In the genomic region with DNA sequence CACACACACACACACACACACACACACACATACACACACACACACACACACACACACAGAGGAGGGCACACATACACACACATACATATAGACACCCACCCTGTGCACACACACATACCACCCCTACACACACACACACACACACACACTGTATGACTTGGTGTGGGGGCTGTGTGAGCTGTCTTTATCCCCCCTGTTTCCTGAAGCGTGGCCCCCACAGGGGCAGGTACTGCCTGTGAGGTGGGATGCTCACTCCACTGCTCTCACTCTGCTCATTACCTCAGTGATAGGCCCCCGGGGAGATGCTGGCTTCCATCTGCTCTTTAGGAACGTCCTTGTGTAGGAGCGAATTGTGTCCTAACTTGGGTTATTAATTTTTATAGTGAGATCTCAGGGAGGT, we compare ENCODE assay signal across 24 mouse cellular contexts.
A peak's percentile ranks its signal among the peaks of the same experiment; 100 is the strongest.
DNase-seq lines count a peak whose midpoint lies in the region; ATAC-seq and TF ChIP-seq lines count a peak whose summit lies in the region.
"Had no signal": no experiment of that assay in that cellular context is flagged by ENCODE, and none has a peak within 500 bp of the region (broad histone marks: within the 10 kb centered on the region; RNA-seq: fewer than 3 reads in every experiment).

No protein-coding gene starts in this region.

- H3K4me3 ChIP-seq in hindbrain, postnatal 0 days (ENCODE audit: low read length) = no peak overlapping the region
- H3K4me3 ChIP-seq in hindbrain, embryonic 12.5 days = no peak overlapping the region
- H3K4me3 ChIP-seq in neural tube, embryonic 12.5 days = no peak overlapping the region
- H3K4me3 ChIP-seq in neural tube, embryonic 13.5 days = no peak overlapping the region
- H3K4me3 ChIP-seq: erythroblast, embryonic 14.5 days; forebrain, embryonic 13.5 days; heart, embryonic 12.5 days; heart, embryonic 15.5 days; hindbrain, embryonic 10.5 days had no signal

- H3K9me3 ChIP-seq in hindbrain, postnatal 0 days (ENCODE audit: low read length) = no peaks in the 10 kb centered on the region
- no peaks in the 10 kb centered on the region for H3K9me3 ChIP-seq in hindbrain, embryonic 12.5 days (replicated peaks)
- no peaks in the 10 kb centered on the region for H3K9me3 ChIP-seq in neural tube, embryonic 12.5 days
- H3K9me3 ChIP-seq in neural tube, embryonic 13.5 days = no peaks in the 10 kb centered on the region
- H3K9me3 ChIP-seq: forebrain, embryonic 13.5 days; heart, embryonic 12.5 days; heart, embryonic 15.5 days; hindbrain, embryonic 10.5 days had no signal

- TF ChIP-seq CTCF in hindbrain, postnatal 0 days (IDR thresholded peaks at IDR 0.05; ENCODE audit: low read depth) = no peak

- no peak overlapping the region for H3K4me2 ChIP-seq in hindbrain, postnatal 0 days (ENCODE audit: low read depth, low read length)
- H3K4me2 ChIP-seq in hindbrain, embryonic 12.5 days (replicated peaks) = no peak overlapping the region
- H3K4me2 ChIP-seq in neural tube, embryonic 12.5 days (replicated peaks) = no peak overlapping the region
- no peak overlapping the region for H3K4me2 ChIP-seq in neural tube, embryonic 13.5 days
- H3K4me2 ChIP-seq: forebrain, embryonic 13.5 days; heart, embryonic 12.5 days; heart, embryonic 15.5 days; hindbrain, embryonic 14.5 days had no signal

- no peak for DNase-seq in hindbrain, postnatal 0 days (ENCODE audit: low spot score)
- DNase-seq in neural tube, embryonic 10.5 days (ENCODE audit: extremely low spot score, low spot score) = no peak
- DNase-seq in cerebellum, adult 9-10 months = no peak
- DNase-seq in ovary, postnatal 10 days (ENCODE audit: low spot score) = no peak
- DNase-seq: adrenal gland, adult 2 months; adrenal gland, postnatal 14 days; cerebellum, adult 11 months; cerebellum, adult 2 months; cerebellum, postnatal 36 days; embryo, embryonic 11 days; gastrocnemius, postnatal 10 days; gastrocnemius, postnatal 36 days; heart, postnatal 10 days; heart, postnatal 36 days had no signal

- no peak overlapping the region for H3K27ac ChIP-seq in hindbrain, postnatal 0 days
- H3K27ac ChIP-seq in hindbrain, embryonic 12.5 days = no peak overlapping the region
- no peak overlapping the region for H3K27ac ChIP-seq in neural tube, embryonic 12.5 days
- 0 out of 2 replicates have a peak overlapping the region, but pooled peaks have one; percentile 38 for H3K27ac ChIP-seq in neural tube, embryonic 13.5 days (replicated peaks)
- H3K27ac ChIP-seq: forebrain, embryonic 13.5 days; heart, embryonic 15.5 days; hindbrain, embryonic 10.5 days; hindbrain, embryonic 14.5 days had no signal

- 69% methylated on average over 4 of the region's 4 CpGs for WGBS in hindbrain, postnatal 0 days
- 70% methylated on average over 4 of the region's 4 CpGs for WGBS in hindbrain, embryonic 12.5 days
- WGBS in neural tube, embryonic 12.5 days = 66% methylated on average over 4 of the region's 4 CpGs
- 53% methylated on average over 4 of the region's 4 CpGs for WGBS in neural tube, embryonic 13.5 days

- no peak overlapping the region for H3K9ac ChIP-seq in hindbrain, postnatal 0 days (replicated peaks; ENCODE audit: low read length)
- no peak overlapping the region for H3K9ac ChIP-seq in hindbrain, embryonic 12.5 days
- no peak overlapping the region for H3K9ac ChIP-seq in neural tube, embryonic 12.5 days
- H3K9ac ChIP-seq in neural tube, embryonic 13.5 days = no peak overlapping the region
- H3K9ac ChIP-seq: forebrain, embryonic 13.5 days; heart, embryonic 12.5 days; heart, embryonic 15.5 days; hindbrain, embryonic 14.5 days had no signal

- ATAC-seq in hindbrain, postnatal 0 days = peak; percentile 32; the same call in 1 of the 2 replicates
- no peak for ATAC-seq in hindbrain, embryonic 12.5 days (ENCODE audit: low FRiP score)
- ATAC-seq in neural tube, embryonic 12.5 days (ENCODE audit: low FRiP score, low read depth) = peak; percentile 50; the same call in 1 of the 2 replicates
- peak; percentile 79 for ATAC-seq in neural tube, embryonic 13.5 days (ENCODE audit: low read depth)
- ATAC-seq: forebrain, embryonic 13.5 days; forebrain, embryonic 16.5 days had no signal

- no peaks in the 10 kb centered on the region for H3K27me3 ChIP-seq in hindbrain, postnatal 0 days (ENCODE audit: insufficient read depth, low read length)
- H3K27me3 ChIP-seq in hindbrain, embryonic 12.5 days = no peaks in the 10 kb centered on the region
- no peaks in the 10 kb centered on the region for H3K27me3 ChIP-seq in neural tube, embryonic 12.5 days (replicated peaks)
- H3K27me3 ChIP-seq in neural tube, embryonic 13.5 days = no peaks in the 10 kb centered on the region
- H3K27me3 ChIP-seq: forebrain, embryonic 13.5 days; heart, embryonic 12.5 days; heart, embryonic 15.5 days had no signal

- H3K36me3 ChIP-seq in hindbrain, postnatal 0 days (ENCODE audit: insufficient read depth, low read length) = no peaks in the 10 kb centered on the region
- H3K36me3 ChIP-seq in hindbrain, embryonic 12.5 days = no peaks in the 10 kb centered on the region
- H3K36me3 ChIP-seq in neural tube, embryonic 12.5 days = no peaks in the 10 kb centered on the region
- no peaks in the 10 kb centered on the region for H3K36me3 ChIP-seq in neural tube, embryonic 13.5 days
- H3K36me3 ChIP-seq: heart, embryonic 12.5 days; heart, embryonic 15.5 days; hindbrain, embryonic 10.5 days had no signal

- H3K4me1 ChIP-seq in hindbrain, postnatal 0 days (ENCODE audit: insufficient read depth, low read length) = 0 out of 2 replicates have a peak, but pooled peaks cover 2% of the 10 kb centered on the region
- H3K4me1 ChIP-seq in hindbrain, embryonic 12.5 days = no peaks in the 10 kb centered on the region
- H3K4me1 ChIP-seq in neural tube, embryonic 12.5 days = no peaks in the 10 kb centered on the region
- H3K4me1 ChIP-seq in neural tube, embryonic 13.5 days (replicated peaks) = peaks cover 6% of the 10 kb centered on the region
- H3K4me1 ChIP-seq: hindbrain, embryonic 10.5 days had no signal
